Mouse (Mus musculus) limb, embryonic 14.5 days (tissue): ENCODE results near the gene Kctd17. TPM values are rescaled to one million over a fixed set of nuclear protein-coding genes. Genes with fewer than 3 reads are reported as not detected.

Source experiments
- ATAC-seq: fragments of 200-750 bp; cut with Nextera tagmentation; 2 replicates; pipeline ENCODE4 v1.8.0; 2017; ENCODE audit warnings: low read depth, moderate number of reproducible peaks, moderate TSS enrichment; ENCODE audit not compliant: low FRiP score
- DNase-seq: peaks from one replicate; pipeline ENCODE4 v3.0.0-alpha.2; 2015; ENCODE audit warnings: low spot score
- H3K27ac ChIP-seq: fragments of 300-500 bp; sonication (generic); replicated peaks from 2 replicates; pipeline ENCODE4 v1.5.1; 2014; ENCODE audit warnings: low read depth, mild to moderate bottlenecking, low read length, moderate library complexity, mixed read lengths
- H3K27me3 ChIP-seq: fragments of 300-500 bp; sonication (generic); 2 replicates; pipeline ENCODE4 v1.6.1; 2014; ENCODE audit warnings: low read length, mixed read lengths; ENCODE audit not compliant: control insufficient read depth, insufficient read depth
- H3K36me3 ChIP-seq: fragments of 300-500 bp; sonication (generic); 2 replicates; pipeline ENCODE4 v1.6.1; 2014; ENCODE audit warnings: mild to moderate bottlenecking, low read length, moderate library complexity, mixed read lengths; ENCODE audit not compliant: control insufficient read depth, insufficient read depth
- H3K4me1 ChIP-seq: fragments of 300-500 bp; sonication (generic); 2 replicates; pipeline ENCODE4 v1.6.1; 2014; ENCODE audit warnings: antibody characterized with exemption, low read length, mixed read lengths; ENCODE audit not compliant: control insufficient read depth, insufficient read depth
- H3K4me2 ChIP-seq: fragments of 300-500 bp; sonication (generic); replicated peaks from 2 replicates; pipeline ENCODE4 v1.6.1; 2014; ENCODE audit warnings: low read depth, mild to moderate bottlenecking, low read length, moderate library complexity; ENCODE audit not compliant: severe bottlenecking
- H3K4me3 ChIP-seq: fragments of 300-500 bp; sonication (generic); replicated peaks from 2 replicates; pipeline ENCODE4 v1.5.1; 2014; ENCODE audit warnings: low read length
- H3K9ac ChIP-seq: fragments of 300-500 bp; sonication (generic); 2 replicates; pipeline ENCODE4 v1.6.1; 2014; ENCODE audit warnings: mild to moderate bottlenecking, low read depth, low read length, moderate library complexity; ENCODE audit not compliant: severe bottlenecking
- H3K9me3 ChIP-seq: fragments of 300-500 bp; sonication (generic); 2 replicates; pipeline ENCODE4 v1.6.1; 2016; ENCODE audit warnings: low read length; ENCODE audit not compliant: control insufficient read depth
- POLR2A ChIP-seq: fragments of 200-500 bp; IDR thresholded peaks from 2 replicates; pipeline ENCODE4 v1.8.0; 2012; ENCODE audit warnings: inconsistent platforms, mild to moderate bottlenecking, moderate library complexity, borderline replicate concordance; ENCODE audit not compliant: insufficient read depth, insufficient read length; ENCODE audit errors: extremely low read depth
- WGBS: fragments of 180-500 bp; shearing (Covaris S2); extraction: QIAGEN DNeasy Blood & Tissue Kit; methylation state at CpG from one replicate; pipeline ENCODE4 v1.1.7; 2014; 5-methylcytosine and 5-hydroxymethylcytosine counted together
- polyA plus RNA-seq, 2 experiments: library from polyadenylated mRNA; depleted of rRNA in 1 of 2; stranded (reverse) in 1 of 2; unstranded in 1 of 2; fragments of >200 nt; fragmentation: Nextera tagmentation in 1 of 2; extraction: Ambion mirVana in 1 of 2; gene quantifications; 2 replicates each; pipeline versions ENCODE4 v1.2.1 to v1.2.3; 2012 to 2014

Kctd17 gene
- polyA plus RNA-seq, 2 experiments, result 47.9 to 149 TPM

GRCm38 (mm10) chr15:78452929-78453328 lies 24.6 kb downstream of the Kctd17 start:
- H3K4me1 ChIP-seq, result no peaks in the 10 kb centered on the region
- no peaks in the 10 kb centered on the region for H3K27me3 ChIP-seq
- DNase-seq (no peak), ATAC-seq (no peak)
- H3K9ac ChIP-seq, result no peak overlapping the region
- H3K36me3 ChIP-seq, result no peaks in the 10 kb centered on the region
- WGBS, result 80% methylated on average over 3 of the region's 3 CpGs
- H3K4me2 ChIP-seq, result no peak overlapping the region
- TF ChIP-seq POLR2A, result no peak
- no peak overlapping the region for H3K4me3 ChIP-seq
- no peak overlapping the region for H3K27ac ChIP-seq
- H3K9me3 ChIP-seq, result no peaks in the 10 kb centered on the region

DNA sequence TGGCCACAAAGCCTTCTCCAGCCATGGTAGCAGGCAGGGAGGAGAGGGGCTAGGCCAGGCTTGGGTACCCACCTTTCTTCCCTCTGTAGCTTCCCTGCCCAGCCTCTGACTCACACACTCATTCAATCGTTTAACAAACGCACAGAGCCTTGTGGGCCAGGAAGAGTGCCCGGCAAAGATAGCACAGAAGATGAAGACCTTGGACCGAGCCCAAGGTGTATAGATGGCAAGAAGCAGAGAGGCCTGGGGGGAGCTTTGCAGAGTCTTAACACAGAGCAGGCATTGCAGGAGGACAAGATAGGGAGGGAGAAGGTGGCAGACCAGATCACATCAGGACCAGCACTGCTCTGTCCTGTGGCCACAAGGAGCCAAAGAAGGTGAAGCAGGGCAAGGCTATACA lies 26.8 kb downstream of the Kctd17 start:
- H3K4me1 ChIP-seq, result no peaks in the 10 kb centered on the region
- ATAC-seq (no peak), DNase-seq (no peak)
- no peak overlapping the region for H3K4me2 ChIP-seq
- no peak overlapping the region for H3K4me3 ChIP-seq
- TF ChIP-seq POLR2A, result no peak
- 80% methylated on average over 4 of the region's 4 CpGs for WGBS
- H3K9me3 ChIP-seq, result no peaks in the 10 kb centered on the region
- H3K9ac ChIP-seq, result no peak overlapping the region
- H3K27me3 ChIP-seq, result no peaks in the 10 kb centered on the region
- no peaks in the 10 kb centered on the region for H3K36me3 ChIP-seq
- no peak overlapping the region for H3K27ac ChIP-seq

- TF ChIP-seq POLR2A, result no peak
- Histone ChIP-seq H3K27ac (no peak overlapping the region), H3K4me1 (no peaks in the 10 kb centered on the region), H3K9ac (no peak overlapping the region), H3K4me3 (no peak overlapping the region), H3K36me3 (no peaks in the 10 kb centered on the region), H3K4me2 (no peak overlapping the region), H3K9me3 (no peaks in the 10 kb centered on the region), H3K27me3 (no peaks in the 10 kb centered on the region)
- 28% methylated on average over 7 of the region's 7 CpGs for WGBS
- DNase-seq, result no peak
- no peak for ATAC-seq
Observed at GRCm38 (mm10) chr15:78456051-78456450, 27.7 kb downstream of the Kctd17 start.

DNA sequence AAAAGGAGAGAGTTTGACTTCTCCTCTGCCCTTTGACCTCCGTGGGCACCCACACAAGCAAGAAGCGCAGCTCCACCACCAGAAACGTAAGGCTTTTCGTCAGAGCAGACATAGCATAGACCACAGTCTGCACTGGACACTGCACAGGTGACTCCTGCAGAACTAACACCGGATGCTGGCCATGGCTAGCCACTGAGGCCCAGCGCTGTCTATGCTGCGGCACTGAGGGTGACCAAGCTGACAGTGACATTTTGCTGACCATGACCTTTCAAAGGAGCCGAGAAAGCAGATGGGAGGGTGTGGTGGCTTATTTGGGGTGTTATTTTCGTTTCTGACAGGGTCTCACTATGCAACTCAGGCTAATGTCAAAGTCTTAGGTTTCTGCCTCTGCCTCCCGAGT lies 28.8 kb downstream of the Kctd17 start:
- no peak for ATAC-seq
- Histone ChIP-seq H3K27me3 (no peaks in the 10 kb centered on the region), H3K4me3 (no peak overlapping the region), H3K4me1 (no peaks in the 10 kb centered on the region), H3K27ac (no peak overlapping the region), H3K9me3 (no peaks in the 10 kb centered on the region), H3K9ac (no peak overlapping the region), H3K4me2 (no peak overlapping the region), H3K36me3 (no peaks in the 10 kb centered on the region)
- 73% methylated on average over 10 of the region's 10 CpGs for WGBS
- no peak for TF ChIP-seq POLR2A
- DNase-seq, result no peak

DNA sequence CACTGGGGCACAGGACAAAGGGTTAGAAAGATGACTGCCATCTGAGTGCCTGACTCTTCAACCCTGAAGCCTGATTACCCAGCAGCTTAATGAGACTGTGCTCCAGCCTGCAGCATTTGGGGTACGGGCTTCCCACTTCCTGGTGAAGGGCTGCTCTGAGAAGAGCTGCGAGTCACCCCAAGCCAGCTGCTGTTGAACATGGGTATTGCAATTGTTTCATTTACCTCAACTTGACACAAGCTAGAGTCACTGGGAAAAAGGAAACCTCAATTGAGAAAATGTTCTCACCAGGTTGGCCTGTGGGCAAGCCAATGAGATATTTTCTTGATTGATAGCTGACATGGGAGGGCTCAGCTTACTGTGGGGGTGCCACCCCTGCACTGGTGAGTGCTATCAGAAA lies 34.6 kb downstream of the Kctd17 start:
- H3K4me3 ChIP-seq, result no peak overlapping the region
- no peak overlapping the region for H3K9ac ChIP-seq
- no peaks in the 10 kb centered on the region for H3K9me3 ChIP-seq
- no peak for TF ChIP-seq POLR2A
- DNase-seq (no peak), ATAC-seq (no peak)
- no peak overlapping the region for H3K4me2 ChIP-seq
- 50% methylated on average over 2 of the region's 2 CpGs for WGBS
- no peaks in the 10 kb centered on the region for H3K36me3 ChIP-seq
- H3K4me1 ChIP-seq, result no peaks in the 10 kb centered on the region
- H3K27ac ChIP-seq, result no peak overlapping the region
- H3K27me3 ChIP-seq, result no peaks in the 10 kb centered on the region

GRCm38 (mm10) chr15:78466809-78467208 lies 38.4 kb downstream of the Kctd17 start:
- ATAC-seq (no peak), DNase-seq (no peak)
- H3K4me2 ChIP-seq, result no peak overlapping the region
- no peaks in the 10 kb centered on the region for H3K27me3 ChIP-seq
- H3K27ac ChIP-seq, result no peak overlapping the region
- no peaks in the 10 kb centered on the region for H3K36me3 ChIP-seq
- no peak for TF ChIP-seq POLR2A
- no peak overlapping the region for H3K4me3 ChIP-seq
- 42% methylated on average over 6 of the region's 6 CpGs for WGBS
- H3K9me3 ChIP-seq, result no peaks in the 10 kb centered on the region
- H3K4me1 ChIP-seq, result no peaks in the 10 kb centered on the region
- H3K9ac ChIP-seq, result no peak overlapping the region
